Mouse (Mus musculus) adrenal gland, postnatal 14 days (tissue): ENCODE data around the gene Tle3. TPM values are rescaled to one million over a fixed set of nuclear protein-coding genes. Genes with fewer than 3 reads are reported as not detected.

ENCODE experiments used
- DNase-seq: peaks from one replicate; pipeline ENCODE4 v3.0.0; 2021; ENCODE audit warnings: mixed read lengths
- long read RNA-seq, 2 experiments: library from polyadenylated mRNA; stranded (forward); transcript quantifications; one replicate each; pipeline ENCODE4 v2.0.0; 2021
- total RNA-seq: library from RNA; stranded (reverse); gene quantifications from 2 replicates; pipeline ENCODE4 v1.2.3, GENCODE M21; 2021

Tle3 gene
- 98.9 and 107 TPM in 2 replicates for total RNA-seq
- long read RNA-seq, experiment 1, partial matches to known transcripts, result 11 of 19 reads
- long read RNA-seq, experiment 1, other reads (novel, unspliced or antisense), result 8 of 19 reads
- long read RNA-seq, experiment 2, partial matches to known transcripts, result 11 of 13 reads
- long read RNA-seq, experiment 2, other reads (novel, unspliced or antisense), result 2 of 13 reads

- peak; percentile 99 for DNase-seq
These were observed at the start of gene Tle3 for GRCm38 (mm10) chr9:61371755-61372509. TSS of gene Tle3 (plus strand) at chr9:61372366.

- DNase-seq, result no peak
These were observed 48.9 kb upstream of the Tle3 start for GRCm38 (mm10) chr9:61323221-61323620.

GRCm38 (mm10) chr9:61323879-61324278 is 48.3 kb upstream of the Tle3 start:
- peak; percentile 32 for DNase-seq

- DNase-seq, result no peak
These were observed 47.8 kb upstream of the Tle3 start for GRCm38 (mm10) chr9:61324354-61324753.

- peak; percentile 33 for DNase-seq
These were observed 47.2 kb upstream of the Tle3 start for GRCm38 (mm10) chr9:61325012-61325411.

GRCm38 (mm10) chr9:61325931-61326351 is 46.2 kb upstream of the Tle3 start:
- DNase-seq, result peak; percentile 85

DNA sequence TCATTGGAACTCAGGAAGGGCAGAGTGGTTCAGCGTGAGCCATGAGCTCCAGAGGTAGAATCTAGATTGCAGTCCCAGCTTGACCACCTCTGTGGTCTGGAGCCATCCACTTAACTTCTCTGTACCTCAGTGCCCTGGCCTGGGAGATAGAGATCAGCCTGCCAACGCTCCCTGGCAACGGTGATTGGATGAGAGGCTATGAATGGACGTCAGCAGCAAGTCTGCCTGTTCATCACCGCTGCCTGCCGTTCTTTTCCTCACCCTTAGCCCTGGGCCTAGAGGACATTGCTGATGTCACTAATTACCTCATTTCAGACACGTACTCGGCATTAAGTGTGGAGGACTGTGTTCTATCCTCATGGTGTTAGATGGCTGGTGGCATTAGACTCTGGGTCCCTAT is 45.2 kb upstream of the Tle3 start:
- DNase-seq, result peak; percentile 32

- DNase-seq, result no peak
These were observed 44.0 kb upstream of the Tle3 start for GRCm38 (mm10) chr9:61328173-61328572.

DNA sequence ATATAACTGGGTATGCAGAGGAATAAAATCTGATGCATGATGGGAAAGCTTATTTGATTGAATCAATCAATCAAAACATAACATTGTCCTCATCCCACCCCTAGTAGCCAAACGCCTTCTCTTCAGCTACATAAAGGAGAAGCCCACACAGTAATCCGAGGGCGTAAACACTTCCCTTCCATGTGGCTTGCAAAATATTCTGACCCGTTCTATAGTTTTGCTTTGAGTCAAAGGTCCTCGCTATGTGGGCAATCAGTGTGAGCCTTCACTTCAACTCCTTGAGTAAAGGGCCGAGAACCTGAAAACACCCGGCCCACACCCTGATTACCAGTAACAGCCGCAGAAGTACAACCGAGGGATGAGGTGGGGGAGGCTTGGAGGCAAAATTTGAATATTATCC is 41.4 kb upstream of the Tle3 start:
- no peak for DNase-seq

DNA sequence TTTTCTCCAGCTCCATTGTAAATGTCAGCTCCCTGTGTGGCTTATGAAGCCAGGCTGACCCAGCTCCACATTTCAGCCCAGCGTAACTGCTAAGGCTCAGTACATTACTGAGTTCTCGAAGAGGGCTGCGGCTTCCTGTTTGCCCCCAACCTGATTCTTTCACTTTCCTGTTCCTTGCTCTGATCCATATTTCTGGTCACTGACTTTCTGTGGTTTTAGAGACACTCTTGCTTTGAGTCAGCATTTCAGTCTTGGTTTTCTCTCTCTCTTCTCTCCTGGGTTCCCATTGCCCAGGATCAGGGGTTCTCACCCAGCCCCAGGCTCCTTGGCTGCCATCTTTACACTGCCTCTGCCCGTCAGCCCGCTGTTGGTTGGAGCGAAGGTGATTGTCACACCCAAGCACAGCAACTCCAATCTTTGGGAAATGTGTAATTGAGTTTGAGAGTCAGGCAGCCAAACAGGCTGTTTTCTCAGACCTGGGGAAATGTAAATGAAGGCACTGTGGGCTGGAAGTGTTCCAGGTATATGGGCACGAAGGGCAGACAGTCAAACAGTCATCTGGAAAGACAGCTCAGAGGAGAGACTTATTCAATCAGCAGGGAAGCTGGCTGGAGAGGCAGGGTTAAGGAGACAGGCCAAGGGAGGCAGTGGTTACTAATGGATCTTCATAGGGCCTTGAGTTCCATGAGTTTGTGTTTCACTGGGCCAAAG is 39.8 kb upstream of the Tle3 start:
- DNase-seq, result no peak

DNA sequence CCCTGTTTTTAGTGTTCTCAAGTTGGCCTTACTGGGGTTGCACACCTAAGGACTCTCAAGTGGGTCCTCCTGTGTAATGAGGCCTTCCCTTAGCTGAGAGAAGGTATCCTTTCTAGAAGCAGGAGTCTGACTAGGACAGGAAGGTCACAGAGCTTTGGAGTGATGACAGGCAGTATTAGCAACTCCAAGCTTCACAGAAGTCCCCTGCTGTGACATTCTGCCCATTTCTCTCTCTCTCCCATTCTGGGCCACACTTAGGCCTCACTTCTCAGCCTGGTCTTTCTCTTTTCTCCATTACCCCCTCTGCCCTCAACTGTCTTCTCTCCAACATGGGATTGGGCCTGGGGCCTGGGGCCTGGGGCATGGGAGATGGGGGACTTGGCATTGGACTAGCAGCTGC is 36.0 kb upstream of the Tle3 start:
- DNase-seq, result no peak

- peak; percentile 75 for DNase-seq
These were observed 35.3 kb upstream of the Tle3 start for GRCm38 (mm10) chr9:61336591-61337587.

- peak; percentile 37 for DNase-seq
These were observed 34.5 kb upstream of the Tle3 start for GRCm38 (mm10) chr9:61337665-61338064.

DNA sequence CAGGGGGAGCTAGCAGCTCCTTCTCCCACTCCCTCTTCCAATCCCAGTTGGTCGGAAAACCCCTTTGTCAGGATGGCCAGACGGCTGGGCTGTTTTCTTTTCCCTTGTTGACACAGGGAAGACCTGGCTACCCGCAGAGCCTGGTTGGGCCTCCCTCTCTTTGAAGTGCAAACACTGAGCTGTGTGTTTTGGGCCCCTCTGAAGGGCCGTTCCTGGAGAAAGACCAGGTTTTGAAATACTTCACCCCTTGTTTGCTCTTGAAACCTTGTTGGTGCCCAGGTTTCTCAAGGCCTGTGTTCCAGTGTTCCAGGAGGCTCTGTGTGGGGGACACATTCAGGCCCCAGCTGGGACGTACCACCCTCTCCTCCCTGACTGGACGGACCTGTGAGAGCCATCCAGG is 32.9 kb upstream of the Tle3 start:
- DNase-seq, result no peak

DNA sequence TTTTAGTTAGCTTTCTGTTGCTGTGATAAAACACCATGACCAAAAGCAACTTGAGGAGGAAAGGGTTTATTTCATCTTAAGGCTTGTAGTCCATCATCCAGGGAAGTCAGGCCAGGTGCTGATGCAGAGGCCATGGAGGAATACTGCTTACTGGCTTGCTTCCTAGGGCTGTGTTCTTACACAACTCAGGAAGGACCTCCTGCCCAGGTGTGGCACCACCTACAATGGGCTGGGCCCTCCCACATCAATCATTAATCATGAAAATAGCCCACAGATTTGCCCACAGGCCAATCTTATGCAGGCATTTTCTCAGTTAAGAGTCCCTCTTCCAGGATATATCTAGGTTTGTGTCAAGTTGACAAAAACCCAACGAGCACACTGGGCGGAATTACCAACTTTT is 31.8 kb upstream of the Tle3 start:
- DNase-seq, result no peak

DNA sequence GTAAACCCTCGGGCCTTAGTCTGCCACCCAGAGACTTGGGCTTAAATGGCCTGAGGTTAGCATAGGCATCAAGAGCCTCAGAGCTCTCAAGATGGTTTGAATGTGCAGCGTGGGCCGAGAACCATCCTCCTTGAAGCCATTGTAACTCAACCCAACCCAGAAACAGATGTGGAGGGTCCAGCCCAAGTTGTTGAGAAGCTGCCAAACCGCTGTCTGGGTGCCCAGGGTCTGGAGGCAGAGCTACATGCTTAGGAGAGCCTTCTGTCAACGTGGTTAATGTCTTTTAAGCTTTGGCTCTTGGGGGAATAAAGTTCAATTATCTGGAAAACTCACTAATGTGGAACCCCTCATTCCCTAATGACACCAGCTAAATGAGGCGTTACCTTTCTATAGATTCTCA is 29.9 kb upstream of the Tle3 start:
- no peak for DNase-seq

DNA sequence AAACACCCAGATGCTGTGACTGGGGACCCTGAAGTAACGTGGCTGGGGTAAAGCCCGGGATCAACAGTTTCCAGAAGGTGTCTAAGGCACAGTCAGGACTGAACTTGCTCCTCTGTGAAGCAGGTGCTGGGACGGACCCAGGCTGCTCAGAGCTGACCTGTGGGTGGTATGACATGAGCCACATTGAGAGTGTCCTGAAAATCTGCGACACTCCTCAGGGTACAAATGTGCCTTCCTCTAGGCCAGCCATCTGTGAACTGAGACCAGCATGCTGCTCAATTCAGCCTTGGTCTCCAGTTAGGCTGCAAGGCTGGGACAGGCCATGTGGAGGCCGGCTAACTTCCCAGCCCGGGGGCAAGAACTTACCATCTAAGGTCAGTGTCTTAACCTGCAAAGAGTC is 27.5 kb upstream of the Tle3 start:
- no peak for DNase-seq

- DNase-seq, result peak; percentile 62
These were observed 25.2 kb upstream of the Tle3 start for GRCm38 (mm10) chr9:61347011-61347410.

GRCm38 (mm10) chr9:61348036-61348435 is 24.1 kb upstream of the Tle3 start:
- no peak for DNase-seq

GRCm38 (mm10) chr9:61348616-61349015 is 23.6 kb upstream of the Tle3 start:
- no peak for DNase-seq

DNA sequence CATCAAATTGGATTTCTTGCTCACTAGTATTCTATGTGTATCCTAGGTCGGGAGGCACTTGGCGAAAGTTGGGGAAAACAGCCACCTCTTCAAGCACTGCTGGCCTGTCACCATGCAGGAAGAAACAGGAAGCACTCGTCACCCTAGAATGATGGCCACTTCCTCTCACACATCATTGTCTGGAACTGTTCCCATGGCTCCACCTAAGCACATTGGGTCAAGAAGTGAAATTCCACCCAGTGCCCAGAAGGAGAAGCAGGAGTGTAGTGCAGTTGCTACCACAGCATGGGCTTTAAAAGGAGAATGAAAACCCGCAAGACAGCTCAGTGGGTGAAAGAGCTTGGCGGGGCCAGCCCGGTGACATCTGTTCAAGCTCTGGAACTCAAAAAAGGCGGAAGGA is 22.5 kb upstream of the Tle3 start:
- DNase-seq, result peak; percentile 57

GRCm38 (mm10) chr9:61351164-61351563 is 21.0 kb upstream of the Tle3 start:
- DNase-seq, result peak; percentile 66
